Mouse (Mus musculus) kidney, adult 18-20 months (tissue): ENCODE measurements around the gene Gpsm1.

ENCODE experiments used
- DNase-seq: peaks from one replicate; pipeline ENCODE4 v3.0.0; 2021

Gene Gpsm1

GRCm38 (mm10) chr2:26387713-26388112 is 72.4 kb downstream of the Gpsm1 start:
- peak; percentile 37 for DNase-seq

- no peak for DNase-seq
These were observed 73.4 kb downstream of the Gpsm1 start for GRCm38 (mm10) chr2:26388682-26389153.

- DNase-seq: peak; percentile 85
These were observed 73.9 kb downstream of the Gpsm1 start, which contains the start of the genes Entr1 and Pmpca for GRCm38 (mm10) chr2:26389154-26389690. Entr1 (minus strand) TSS chr2:26389316. Pmpca (plus strand) TSS chr2:26389339.

GRCm38 (mm10) chr2:26390954-26391353 is 75.6 kb downstream of the Gpsm1 start:
- DNase-seq: no peak

- DNase-seq: no peak
These were observed 76.3 kb downstream of the Gpsm1 start for GRCm38 (mm10) chr2:26391617-26392016.
